Mouse (Mus musculus) intestine, embryonic 16.5 days (tissue): ENCODE measurements around the gene Cfap300. TPM values are rescaled to one million over a fixed set of nuclear protein-coding genes. Genes with fewer than 3 reads are reported as not detected.

ENCODE experiments used
- polyA plus RNA-seq: library from polyadenylated mRNA; unstranded; fragments of >200 nt; fragmentation: Nextera tagmentation; extraction: Ambion mirVana; gene quantifications from 2 replicates; pipeline ENCODE4 v1.2.1, GENCODE M21; 2015

Cfap300 gene
- polyA plus RNA-seq, 1 experiment from 2014 or later, result 7.7 TPM

Other genes with a start within 250 kb of the Cfap300 start
- gene Birc2, start 205.8 kb downstream of the Cfap300 start, polyA plus RNA-seq, result 26.9 and 27.6 TPM in 2 replicates
- gene Birc3, start 169.6 kb downstream of the Cfap300 start, polyA plus RNA-seq, result 12.7 and 15.3 TPM in 2 replicates
- gene Yap1, start 38.2 kb downstream of the Cfap300 start, polyA plus RNA-seq, result 13.2 and 18.3 TPM in 2 replicates
- gene Cep126, start 91.5 kb upstream of the Cfap300 start, polyA plus RNA-seq, result 0.81 and 0.94 TPM in 2 replicates